Mouse (Mus musculus) hindbrain, postnatal 0 days (tissue): ENCODE data around the gene Mybpc3. TPM values are rescaled to one million over a fixed set of nuclear protein-coding genes. Genes with fewer than 3 reads are reported as not detected.

ENCODE experiments used
- ATAC-seq: fragments of 200-750 bp; cut with Nextera tagmentation; 2 replicates; pipeline ENCODE4 v1.8.0; 2017; ENCODE audit warnings: mild to moderate bottlenecking, moderate TSS enrichment, moderate library complexity
- DNase-seq: peaks from one replicate; pipeline ENCODE4 v3.0.0-alpha.2; 2015; ENCODE audit warnings: low spot score
- H3K27ac ChIP-seq: fragments of 300-500 bp; sonication (generic); 2 replicates; pipeline ENCODE4 v1.5.1; 2014; ENCODE audit warnings: mild to moderate bottlenecking
- H3K27me3 ChIP-seq: fragments of 300-500 bp; sonication (generic); 2 replicates; pipeline ENCODE4 v1.6.1; 2014; ENCODE audit warnings: low read length, mixed read lengths; ENCODE audit not compliant: insufficient read depth
- H3K36me3 ChIP-seq: fragments of 300-500 bp; sonication (generic); 2 replicates; pipeline ENCODE4 v1.6.1; 2014; ENCODE audit warnings: low read length, mixed read lengths; ENCODE audit not compliant: insufficient read depth
- H3K4me1 ChIP-seq: fragments of 300-500 bp; sonication (generic); 2 replicates; pipeline ENCODE4 v1.6.1; 2014; ENCODE audit warnings: antibody characterized with exemption, low read length, mixed read lengths; ENCODE audit not compliant: insufficient read depth
- H3K4me2 ChIP-seq: fragments of 300-500 bp; sonication (generic); 2 replicates; pipeline ENCODE4 v1.6.1; 2014; ENCODE audit warnings: low read depth, mild to moderate bottlenecking, low read length, moderate library complexity, mixed read lengths
- H3K4me3 ChIP-seq: fragments of 300-500 bp; sonication (generic); 2 replicates; pipeline ENCODE4 v1.5.1; 2014; ENCODE audit warnings: low read length
- H3K9ac ChIP-seq: fragments of 300-500 bp; sonication (generic); replicated peaks from 2 replicates; pipeline ENCODE4 v1.6.1; 2014; ENCODE audit warnings: mild to moderate bottlenecking, low read length, moderate library complexity, mixed read lengths
- H3K9me3 ChIP-seq: fragments of 300-500 bp; sonication (generic); 2 replicates; pipeline ENCODE4 v1.6.1; 2016; ENCODE audit warnings: low read length, mixed read lengths
- CTCF ChIP-seq: IDR thresholded peaks from 2 replicates; pipeline ENCODE4 v1.5.1; 2016; ENCODE audit warnings: antibody characterized with exemption, control low read depth, low read depth
- WGBS: fragments of 180-500 bp; shearing (Covaris S2); extraction: QIAGEN DNeasy Blood & Tissue Kit; methylation state at CpG from one replicate; pipeline ENCODE4 v1.1.7; 2014; 5-methylcytosine and 5-hydroxymethylcytosine counted together
- polyA plus RNA-seq: library from polyadenylated mRNA; unstranded; fragments of >200 nt; fragmentation: Nextera tagmentation; extraction: Ambion mirVana; gene quantifications from 2 replicates; pipeline ENCODE4 v1.2.1, GENCODE M21; 2015
- total RNA-seq: library from RNA; depleted of rRNA; stranded (reverse); fragments of >200 nt; gene quantifications from 2 replicates; pipeline ENCODE4 v1.2.3, GENCODE M21; 2014

Mybpc3 gene
- total and polyA plus RNA-seq, 2 experiments from 2014 or later = 0.13 to 0.37 TPM

GRCm38 (mm10) chr2:91148101-91148500, 30.2 kb downstream of the Mybpc3 start:
- Histone ChIP-seq H3K27ac (no peak overlapping the region), H3K27me3 (no peaks in the 10 kb centered on the region), H3K36me3 (peaks cover 60% of the 10 kb centered on the region), H3K9me3 (no peaks in the 10 kb centered on the region), H3K4me3 (no peak overlapping the region), H3K4me1 (no peaks in the 10 kb centered on the region), H3K4me2 (no peak overlapping the region), H3K9ac (no peak overlapping the region)
- no peak for ATAC-seq
- no peak for DNase-seq
- TF ChIP-seq CTCF = no peak

GRCm38 (mm10) chr2:91151331-91151730, 33.4 kb downstream of the Mybpc3 start:
- Histone ChIP-seq H3K9me3 (no peaks in the 10 kb centered on the region), H3K4me3 (no peak overlapping the region), H3K27ac (no peak overlapping the region), H3K4me2 (no peak overlapping the region), H3K27me3 (no peaks in the 10 kb centered on the region), H3K4me1 (no peaks in the 10 kb centered on the region), H3K9ac (no peak overlapping the region), H3K36me3 (peaks cover 70% of the 10 kb centered on the region)
- ATAC-seq (no peak), DNase-seq (no peak)
- 89% methylated on average over 1 of the region's 1 CpGs for WGBS
- no peak for TF ChIP-seq CTCF

- Histone ChIP-seq H3K9me3 (no peaks in the 10 kb centered on the region), H3K9ac (no peak overlapping the region), H3K36me3 (peaks cover 73% of the 10 kb centered on the region), H3K4me3 (no peak overlapping the region), H3K27ac (no peak overlapping the region), H3K4me1 (no peaks in the 10 kb centered on the region), H3K4me2 (no peak overlapping the region), H3K27me3 (no peaks in the 10 kb centered on the region)
- no peak for TF ChIP-seq CTCF
- ATAC-seq (no peak), DNase-seq (no peak)
- 85% methylated on average over 3 of the region's 3 CpGs for WGBS
Observed at GRCm38 (mm10) chr2:91152885-91153377, 35.0 kb downstream of the Mybpc3 start.

- DNase-seq (no peak), ATAC-seq (no peak)
- no peak for TF ChIP-seq CTCF
- no peaks in the 10 kb centered on the region for H3K4me1 ChIP-seq
- no peak overlapping the region for H3K4me2 ChIP-seq
- no peak overlapping the region for H3K27ac ChIP-seq
- no peak overlapping the region for H3K9ac ChIP-seq
- H3K27me3 ChIP-seq = no peaks in the 10 kb centered on the region
- no peaks in the 10 kb centered on the region for H3K9me3 ChIP-seq
- WGBS = 91% methylated on average over 3 of the region's 3 CpGs
- no peak overlapping the region for H3K4me3 ChIP-seq
- peaks cover 77% of the 10 kb centered on the region for H3K36me3 ChIP-seq
Observed at GRCm38 (mm10) chr2:91154091-91154490, 36.1 kb downstream of the Mybpc3 start.

- H3K4me1 ChIP-seq = no peaks in the 10 kb centered on the region
- H3K9ac ChIP-seq = no peak overlapping the region
Observed at GRCm38 (mm10) chr2:91157002-91157752, 39.2 kb downstream of the Mybpc3 start.

GRCm38 (mm10) chr2:91160591-91160990, 42.6 kb downstream of the Mybpc3 start:
- TF ChIP-seq CTCF = no peak
- no peaks in the 10 kb centered on the region for H3K27me3 ChIP-seq
- no peak overlapping the region for H3K4me3 ChIP-seq
- WGBS = 84% methylated on average over 6 of the region's 6 CpGs
- peaks cover 77% of the 10 kb centered on the region for H3K36me3 ChIP-seq
- H3K9ac ChIP-seq = no peak overlapping the region
- no peak for DNase-seq
- ATAC-seq = no peak
- H3K4me2 ChIP-seq = no peak overlapping the region
- H3K9me3 ChIP-seq = no peaks in the 10 kb centered on the region
- no peaks in the 10 kb centered on the region for H3K4me1 ChIP-seq
- no peak overlapping the region for H3K27ac ChIP-seq

More at GRCm38 (mm10) chr2:91157002-91157752, 39.2 kb downstream of the Mybpc3 start:
- ATAC-seq = no peak
- Histone ChIP-seq H3K4me3 (no peak overlapping the region), H3K9me3 (no peaks in the 10 kb centered on the region), H3K4me2 (no peak overlapping the region), H3K36me3 (peaks cover 77% of the 10 kb centered on the region), H3K27ac (no peak overlapping the region), H3K27me3 (no peaks in the 10 kb centered on the region)
- no peak for DNase-seq
- no peak for TF ChIP-seq CTCF
- WGBS = 52% methylated on average over 6 of the region's 6 CpGs

- Histone ChIP-seq H3K27ac (no peak overlapping the region), H3K4me2 (no peak overlapping the region), H3K27me3 (no peaks in the 10 kb centered on the region), H3K9me3 (no peaks in the 10 kb centered on the region), H3K4me3 (no peak overlapping the region), H3K9ac (no peak overlapping the region), H3K36me3 (peaks cover 77% of the 10 kb centered on the region), H3K4me1 (no peaks in the 10 kb centered on the region)
- TF ChIP-seq CTCF = no peak
- 89% methylated on average over 4 of the region's 4 CpGs for WGBS
- DNase-seq (no peak), ATAC-seq (no peak)
Observed at GRCm38 (mm10) chr2:91162952-91163351, 45.0 kb downstream of the Mybpc3 start.
